ENCODE assay signal across 9 mouse cellular contexts in genomic region chr3:144399358-144400096, GRCm38 (mm10).
DNase-seq lines count a peak whose midpoint lies in the region; ATAC-seq and TF ChIP-seq lines count a peak whose summit lies in the region.
"Had no signal": no experiment of that assay in that cellular context is flagged by ENCODE, and none has a peak within 500 bp of the region (broad histone marks: within the 10 kb centered on the region; RNA-seq: fewer than 3 reads in every experiment).

No protein-coding gene starts in this region.

- TF ChIP-seq CTCF in ES-Bruce4 (IDR thresholded peaks at IDR 0.05; ENCODE audit: low read depth, low read length): peak; percentile 94

- no peaks in the 10 kb centered on the region for H3K36me3 ChIP-seq in ES-Bruce4 (ENCODE audit: control insufficient read depth, insufficient read depth, low read length, poor library complexity, severe bottlenecking)
- H3K36me3 ChIP-seq in forebrain, embryonic 14.5 days (ENCODE audit: control insufficient read depth, insufficient read depth, low read length): no peaks in the 10 kb centered on the region
- no peaks in the 10 kb centered on the region for H3K36me3 ChIP-seq in liver, embryonic 16.5 days (ENCODE audit: control insufficient read depth, insufficient read depth)
- H3K36me3 ChIP-seq in neural tube, embryonic 15.5 days: no peaks in the 10 kb centered on the region

- peak overlapping the region; percentile 57 for H3K4me2 ChIP-seq in forebrain, embryonic 14.5 days (ENCODE audit: low read length)
- 0 out of 2 replicates have a peak overlapping the region, but pooled peaks have one; percentile 11 for H3K4me2 ChIP-seq in liver, embryonic 16.5 days (ENCODE audit: low read depth, low read length)
- peak overlapping the region; percentile 66 for H3K4me2 ChIP-seq in neural tube, embryonic 15.5 days

- H3K9me3 ChIP-seq in ES-Bruce4 (replicated peaks; ENCODE audit: control insufficient read depth, insufficient read depth, low read length, poor library complexity, severe bottlenecking): no peaks in the 10 kb centered on the region
- H3K9me3 ChIP-seq in forebrain, embryonic 14.5 days (replicated peaks; ENCODE audit: control insufficient read depth, low read length): no peaks in the 10 kb centered on the region; the same call in 1 of the 2 replicates
- no peaks in the 10 kb centered on the region for H3K9me3 ChIP-seq in liver, embryonic 16.5 days (replicated peaks; ENCODE audit: control insufficient read depth, low read length)
- H3K9me3 ChIP-seq in neural tube, embryonic 15.5 days (replicated peaks): no peaks in the 10 kb centered on the region

- 27% methylated on average over 21 of the region's 21 CpGs for WGBS in forebrain, embryonic 14.5 days
- 50% methylated on average over 21 of the region's 21 CpGs for WGBS in large intestine, adult 2 months
- WGBS in liver, embryonic 16.5 days (ENCODE audit: insufficient replicate concordance): 38% methylated on average over 21 of the region's 21 CpGs
- 27% methylated on average over 21 of the region's 21 CpGs for WGBS in neural tube, embryonic 15.5 days

- peak; percentile 78 for ATAC-seq in forebrain, embryonic 14.5 days
- peak; percentile 55 for ATAC-seq in liver, embryonic 16.5 days (ENCODE audit: low read depth)
- ATAC-seq in neural tube, embryonic 15.5 days (ENCODE audit: low FRiP score): peak; percentile 88

- H3K27ac ChIP-seq in ES-Bruce4 (ENCODE audit: insufficient read depth, low read length): no peak overlapping the region
- no peak overlapping the region for H3K27ac ChIP-seq in forebrain, embryonic 14.5 days (ENCODE audit: low read depth, low read length)
- H3K27ac ChIP-seq in liver, embryonic 16.5 days (ENCODE audit: low read length): no peak overlapping the region
- H3K27ac ChIP-seq in neural tube, embryonic 15.5 days (replicated peaks): no peak overlapping the region

- H3K4me3 ChIP-seq in ES-Bruce4 (ENCODE audit: low read depth, low read length): peak overlapping the region; percentile 22; the same call in 1 of the 2 replicates
- peak overlapping the region; percentile 19 for H3K4me3 ChIP-seq in forebrain, embryonic 14.5 days (ENCODE audit: low read depth, low read length)
- no peak overlapping the region for H3K4me3 ChIP-seq in liver, embryonic 16.5 days (ENCODE audit: low read depth, low read length)
- peak overlapping the region; percentile 34 for H3K4me3 ChIP-seq in neural tube, embryonic 15.5 days (replicated peaks)
- H3K4me3 ChIP-seq: megakaryocyte, embryonic 14.5 days had no signal

- TF ChIP-seq EP300 in ES-Bruce4 (IDR thresholded peaks at IDR 0.05; ENCODE audit: insufficient read depth, low read depth, low read length): no peak

- peak; percentile 44 for DNase-seq in cerebellum, adult 11 months
- peak; percentile 93 for DNase-seq in forebrain, embryonic 14.5 days (ENCODE audit: low spot score)
- peak; percentile 86 to 92 for DNase-seq in heart, postnatal 14 days
- DNase-seq in large intestine, adult 2 months (ENCODE audit: low read depth, low spot score): peak; percentile 44
- peak; percentile 96 for DNase-seq in testis, postnatal 10 days (ENCODE audit: low spot score)

- no peak for TF ChIP-seq POLR2A in ES-Bruce4 (IDR thresholded peaks at IDR 0.05; ENCODE audit: insufficient read depth, low read length)

- no peaks in the 10 kb centered on the region for H3K27me3 ChIP-seq in ES-Bruce4 (ENCODE audit: control insufficient read depth, insufficient read depth, low read length, poor library complexity, severe bottlenecking)
- no peaks in the 10 kb centered on the region for H3K27me3 ChIP-seq in forebrain, embryonic 14.5 days (replicated peaks; ENCODE audit: control insufficient read depth, insufficient read depth, low read length)
- no peaks in the 10 kb centered on the region for H3K27me3 ChIP-seq in liver, embryonic 16.5 days (ENCODE audit: control insufficient read depth, insufficient read depth, low read depth, low read length)
- no peaks in the 10 kb centered on the region; the same call in 1 of the 2 replicates for H3K27me3 ChIP-seq in neural tube, embryonic 15.5 days (replicated peaks)

- no peak overlapping the region for H3K9ac ChIP-seq in ES-Bruce4 (ENCODE audit: low read depth, poor library complexity, severe bottlenecking)
- peak overlapping the region; percentile 54 for H3K9ac ChIP-seq in forebrain, embryonic 14.5 days (ENCODE audit: low read length)
- no peak overlapping the region; the same call in 1 of the 2 replicates for H3K9ac ChIP-seq in liver, embryonic 16.5 days (ENCODE audit: low read depth, low read length)
- peak overlapping the region; percentile 52; the same call in 1 of the 2 replicates for H3K9ac ChIP-seq in neural tube, embryonic 15.5 days (replicated peaks)

- no peaks in the 10 kb centered on the region for H3K4me1 ChIP-seq in ES-Bruce4 (ENCODE audit: control insufficient read depth, insufficient read depth, low read length)
- H3K4me1 ChIP-seq in forebrain, embryonic 14.5 days (ENCODE audit: control insufficient read depth, insufficient read depth, low read length): peaks cover 7% of the 10 kb centered on the region; the same call in 1 of the 2 replicates
- H3K4me1 ChIP-seq in liver, embryonic 16.5 days (ENCODE audit: control insufficient read depth, low read depth, low read length): peaks cover 6% of the 10 kb centered on the region
- peaks cover 14% of the 10 kb centered on the region for H3K4me1 ChIP-seq in neural tube, embryonic 15.5 days

- intact Hi-C loops in heart, postnatal 14 days (cut with DNase I): loop anchor here (5.0 to 10.0 kb wide), 3 partner anchors 37 to 805 kb away; partner anchors contain the start of gene Lmo4

Comparison
In these comparisons a context has a peak if more than half of its experiments do, and no peak if none do; other contexts are left out.
1. H3K9ac ChIP-seq: peak in forebrain, embryonic 14.5 days (single experiment) and neural tube, embryonic 15.5 days (single experiment); none in ES-Bruce4 (single experiment) and liver, embryonic 16.5 days (single experiment).
2. DNase-seq: peak in every context shown above with its lines; median percentile 96 in testis, postnatal 10 days; 93 in forebrain, embryonic 14.5 days; 89 in heart, postnatal 14 days; 44 in cerebellum, adult 11 months; 44 in large intestine, adult 2 months.
3. H3K4me2 ChIP-seq: peak in every context shown above with its lines; median percentile 66 in neural tube, embryonic 15.5 days; 57 in forebrain, embryonic 14.5 days; 11 in liver, embryonic 16.5 days.
4. Peak in every context shown above with its lines, with median percentiles within 50 percentile points of each other: ATAC-seq.